Mouse (Mus musculus) kidney, adult 9 months (tissue): ENCODE measurements at regions not wholly inside any gene's neighbourhood (a gene's known extent, or its start where the extent isn't known, plus 50 kb on each side); places are given as distances from the start of the nearest gene placed in this dataset.

Source experiments
- DNase-seq: peaks from one replicate; pipeline ENCODE4 v3.0.0; 2022

DNA sequence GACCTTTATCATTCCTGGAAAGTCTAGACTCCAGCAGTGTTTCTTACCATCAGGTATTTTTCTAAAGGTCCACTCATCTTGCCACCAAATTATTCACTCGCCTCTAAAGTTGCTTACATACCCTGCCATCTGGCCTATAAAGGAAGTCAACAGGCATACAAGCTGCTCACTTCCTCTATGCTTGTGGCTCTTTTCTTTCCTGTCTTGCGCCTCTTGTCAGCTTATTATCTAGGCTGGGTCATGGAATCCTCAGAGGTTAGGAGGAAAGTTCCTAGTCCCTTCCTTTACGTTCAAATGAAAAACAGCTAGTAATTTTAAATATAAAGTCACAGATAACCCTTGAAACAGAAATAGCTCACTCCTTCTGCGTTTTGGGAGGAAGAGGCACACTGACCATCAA, 97.9 kb downstream of the Lipi start:
- DNase-seq: no peak

DNA sequence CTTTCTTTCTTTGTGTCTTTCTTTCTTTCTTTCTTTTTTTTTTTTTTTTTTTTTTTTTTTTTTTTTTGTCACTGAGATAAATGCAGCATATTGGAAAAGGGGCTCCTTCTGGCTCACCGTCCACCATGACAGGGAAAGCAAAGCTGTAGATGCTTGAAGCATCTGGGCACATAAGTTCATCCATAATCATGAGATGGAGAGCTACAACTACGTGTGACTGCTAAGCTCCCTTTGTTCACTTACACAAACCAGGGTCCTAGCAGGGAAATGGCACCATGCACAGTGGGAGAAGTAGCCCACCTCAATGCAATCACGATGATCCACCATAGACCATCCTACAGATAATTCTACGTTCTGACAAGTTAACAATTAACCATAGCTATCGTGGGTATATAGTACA, 102.0 kb downstream of the Lipi start:
- no peak for DNase-seq

DNA sequence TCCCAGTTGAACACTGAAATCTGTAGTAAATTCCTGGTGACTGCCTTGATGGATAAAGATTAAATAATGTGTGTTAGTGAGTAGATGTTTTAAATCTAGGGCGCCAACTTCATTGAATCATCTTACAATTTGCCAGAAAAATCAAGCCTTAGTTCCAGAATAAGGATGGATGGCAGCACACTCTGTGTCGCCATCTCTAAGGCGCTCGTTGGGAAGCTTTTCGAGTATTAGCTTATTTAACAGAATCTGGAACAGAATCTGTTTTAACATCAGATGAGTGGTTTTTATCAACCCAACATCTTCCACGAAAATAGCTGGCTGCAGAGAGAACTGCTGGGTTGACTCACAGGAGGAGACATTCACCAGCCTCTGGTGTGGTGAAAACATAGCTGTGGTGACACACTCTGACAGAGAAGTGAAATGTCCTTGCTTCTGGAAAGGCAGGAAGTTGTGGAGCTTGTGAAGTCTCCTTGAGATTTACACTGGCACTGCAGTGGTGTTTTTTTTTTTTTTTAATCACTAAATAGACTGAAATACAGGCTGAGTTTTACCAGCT, 120.4 kb downstream of the Lipi start:
- no peak for DNase-seq

DNA sequence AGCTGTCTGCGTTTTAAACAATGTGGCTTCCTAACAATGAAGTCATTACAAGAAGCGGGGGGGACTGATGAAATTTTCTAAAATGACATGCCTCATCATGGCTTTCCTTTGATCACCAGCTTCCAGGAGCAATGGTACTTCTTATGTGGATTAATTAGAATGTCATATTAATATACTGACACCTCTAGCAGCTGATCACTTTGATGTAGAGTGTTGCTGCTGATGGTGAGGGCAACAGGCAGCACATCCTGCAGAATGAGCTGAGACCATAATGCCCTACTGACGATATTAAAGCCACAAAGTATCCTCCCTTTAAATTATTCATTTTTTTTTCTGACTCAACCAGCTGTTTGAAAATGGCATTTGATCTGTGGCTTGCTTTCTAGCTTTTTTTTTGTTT, 123.7 kb downstream of the Lipi start:
- DNase-seq: no peak

DNA sequence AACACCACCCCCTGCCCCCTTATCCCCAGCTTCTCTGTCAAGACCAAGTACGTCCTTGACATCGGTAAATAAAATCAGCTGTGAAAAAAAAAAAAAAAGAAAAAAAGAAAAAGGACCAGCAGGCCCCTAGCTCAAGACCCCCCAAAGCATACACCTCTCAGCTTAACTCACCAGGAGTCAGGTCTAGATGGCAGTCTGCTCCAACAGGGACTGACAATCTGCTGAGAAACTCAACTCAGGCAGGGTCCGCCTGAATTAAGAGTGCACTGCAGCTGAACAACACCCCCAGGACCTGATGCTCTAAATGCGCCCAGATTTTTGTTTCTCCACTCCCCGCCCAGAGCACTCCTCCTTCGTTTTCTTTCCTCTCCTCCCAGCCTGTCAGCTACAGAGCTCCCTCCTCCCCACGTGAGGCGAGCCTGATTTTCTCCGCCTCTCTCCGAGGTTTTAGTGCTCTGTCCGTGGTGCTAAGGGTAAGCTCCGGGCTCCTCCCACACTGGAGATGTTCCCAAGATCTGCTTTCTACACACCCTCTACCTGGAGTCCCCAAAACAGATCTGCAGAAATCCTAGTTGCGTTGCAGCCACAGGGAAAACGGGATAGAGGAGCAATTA, 138.9 kb downstream of the Lipi start:
- DNase-seq: peak; percentile 10

DNA sequence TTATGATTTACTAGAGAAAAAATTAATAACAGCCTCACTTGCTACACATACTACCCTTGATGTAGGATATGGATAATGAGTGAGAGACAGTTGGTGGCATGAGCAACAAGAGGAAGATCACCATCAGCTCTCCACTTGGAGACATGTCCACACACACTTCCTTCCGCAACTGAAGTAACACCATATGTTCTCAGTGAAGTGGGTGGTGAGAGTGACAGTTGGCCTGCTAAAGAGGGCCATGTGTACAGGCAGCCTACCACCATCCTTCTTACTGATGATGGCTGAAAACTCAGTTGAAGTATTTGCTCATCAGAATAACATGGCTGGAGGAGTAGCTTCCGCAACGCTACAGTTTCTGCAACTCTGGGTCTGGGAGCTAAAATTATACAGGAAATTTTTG, 146.6 kb downstream of the Lipi start:
- no peak for DNase-seq

DNA sequence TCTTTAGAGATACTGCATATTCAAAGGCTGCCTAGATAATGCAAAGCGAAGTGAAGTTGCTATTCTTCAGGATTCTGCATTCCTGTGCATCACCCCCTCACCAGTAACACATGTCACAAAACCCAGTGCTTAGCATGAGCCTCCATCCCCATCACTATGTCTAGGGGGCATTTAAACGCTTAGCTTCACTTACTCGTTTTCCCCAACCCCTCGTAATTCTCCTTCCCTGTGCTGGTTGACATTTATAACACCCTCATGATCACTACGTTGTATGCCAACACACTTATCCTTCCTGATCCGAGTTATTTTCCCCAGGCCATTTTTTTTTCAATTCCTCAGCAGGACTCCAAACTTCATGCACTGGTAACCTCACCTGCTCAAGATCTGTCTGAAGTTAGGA, 152.6 kb downstream of the Lipi start:
- DNase-seq: no peak

DNA sequence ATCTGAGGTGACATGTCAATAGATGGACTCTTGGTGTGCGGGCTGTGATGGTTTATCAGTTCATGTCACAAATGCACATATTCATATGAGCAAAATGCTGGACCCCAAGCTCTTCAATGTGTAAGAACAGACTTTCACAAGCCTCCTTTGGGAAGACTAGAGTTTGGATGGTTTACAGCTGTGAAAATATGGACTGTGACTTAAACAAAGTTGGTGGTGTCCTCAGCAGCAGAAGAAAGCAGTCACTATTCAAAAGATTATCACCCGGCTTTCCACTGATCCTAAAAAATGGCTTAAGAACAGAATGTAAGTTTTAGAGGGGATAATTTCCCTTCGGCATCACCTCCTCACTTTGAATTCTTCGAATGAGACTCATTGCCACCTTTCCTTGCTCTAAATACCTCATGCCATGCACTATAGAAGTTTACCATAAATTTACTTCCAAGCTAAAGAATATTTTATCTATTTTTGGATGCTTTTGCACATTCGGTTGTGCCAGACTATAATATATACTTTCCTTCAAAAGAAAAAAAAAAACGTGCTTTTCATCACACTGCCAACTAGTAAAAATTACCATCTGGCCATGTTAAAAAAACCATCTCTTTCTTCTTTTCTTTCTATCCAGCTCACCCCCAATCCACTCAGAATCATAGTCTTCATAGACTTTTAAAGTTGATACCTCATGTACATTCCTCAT, 201.2 kb downstream of the Lipi start:
- no peak for DNase-seq

DNA sequence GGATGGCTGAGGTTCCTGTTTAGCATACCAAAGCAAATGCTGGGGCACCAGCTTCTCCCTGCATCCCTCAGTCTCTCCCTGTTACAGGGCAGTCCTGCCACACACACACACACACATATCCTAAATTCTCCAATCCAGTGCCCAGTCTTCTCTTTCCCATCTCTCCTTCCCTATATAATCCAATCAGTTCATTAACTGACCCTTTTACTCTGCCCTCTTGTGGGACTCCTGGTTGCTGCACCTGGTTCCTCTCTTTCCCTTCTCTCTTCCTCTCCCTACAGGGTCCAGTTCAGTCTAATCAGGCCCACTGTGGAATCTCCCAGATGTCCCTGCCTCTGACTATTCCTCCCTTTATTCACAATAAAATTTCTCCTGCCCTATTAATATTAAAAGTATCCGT, 204.7 kb downstream of the Lipi start:
- no peak for DNase-seq

DNA sequence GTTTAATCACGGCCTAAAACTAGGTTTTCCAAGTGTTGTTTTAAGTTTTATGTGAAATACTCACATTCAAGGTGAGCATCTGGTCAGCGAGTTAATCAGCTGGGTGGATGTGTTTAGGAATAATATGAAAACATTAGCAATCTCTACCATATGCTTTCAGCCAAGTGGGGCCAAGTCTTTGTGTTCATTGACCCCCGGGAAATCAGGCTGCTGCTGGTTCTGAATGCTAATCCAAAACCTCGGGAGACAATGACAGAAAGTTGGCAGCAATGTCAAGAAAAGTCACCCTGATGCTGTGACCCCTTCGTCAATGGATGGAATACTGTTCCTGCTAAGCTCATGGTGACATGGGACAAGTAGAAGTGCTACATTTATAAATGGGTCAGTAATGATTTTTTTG, 216.2 kb downstream of the Lipi start:
- DNase-seq: no peak

DNA sequence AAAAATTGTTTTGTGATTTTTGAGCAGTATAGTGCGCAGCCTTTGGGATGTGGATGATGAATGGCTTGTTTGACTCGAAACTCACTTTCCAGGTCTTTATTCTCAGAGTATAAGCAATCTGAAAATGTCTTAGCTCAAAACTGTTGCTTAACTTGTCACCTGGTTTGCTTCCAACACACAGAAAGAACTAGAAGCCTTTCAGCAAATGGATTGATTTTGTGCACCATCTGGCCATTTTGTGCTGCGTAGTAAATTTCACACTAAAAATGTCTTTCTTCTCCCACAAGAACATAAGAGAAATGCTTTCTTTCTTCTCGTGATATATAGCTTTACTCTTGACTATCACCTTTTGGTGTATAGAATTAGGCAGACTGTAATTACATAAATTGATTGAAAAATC, 219.1 kb downstream of the Lipi start:
- DNase-seq: no peak

DNA sequence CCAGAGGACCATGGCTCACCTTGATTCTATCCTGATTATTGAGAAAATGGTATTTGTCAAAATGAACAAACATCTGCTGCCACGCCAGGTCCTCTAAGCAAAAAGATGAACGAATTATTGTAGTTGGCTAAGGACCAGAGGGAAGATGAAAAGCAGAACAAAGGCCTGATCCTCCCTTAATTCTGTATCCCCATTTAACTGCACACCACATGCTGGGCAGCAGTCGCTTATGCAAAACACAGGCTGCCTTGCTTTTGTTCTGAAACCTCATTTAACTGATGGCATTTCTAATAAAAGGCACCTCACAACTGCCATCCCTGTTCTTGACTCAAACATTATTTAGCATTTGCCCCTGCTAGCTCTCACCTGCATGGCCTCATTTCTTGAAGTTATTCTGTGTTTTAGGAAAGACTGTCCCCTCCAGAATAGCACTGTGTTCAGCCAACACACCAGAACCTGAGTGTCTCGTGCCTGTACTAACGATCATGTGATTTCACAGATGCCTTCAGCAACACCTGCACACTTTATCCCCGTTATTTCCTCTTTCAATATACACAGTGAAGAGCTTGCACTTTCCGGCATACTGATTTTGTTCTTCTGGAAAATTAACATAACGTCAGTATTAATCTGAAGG, 220.4 kb downstream of the Lipi start:
- no peak for DNase-seq

DNA sequence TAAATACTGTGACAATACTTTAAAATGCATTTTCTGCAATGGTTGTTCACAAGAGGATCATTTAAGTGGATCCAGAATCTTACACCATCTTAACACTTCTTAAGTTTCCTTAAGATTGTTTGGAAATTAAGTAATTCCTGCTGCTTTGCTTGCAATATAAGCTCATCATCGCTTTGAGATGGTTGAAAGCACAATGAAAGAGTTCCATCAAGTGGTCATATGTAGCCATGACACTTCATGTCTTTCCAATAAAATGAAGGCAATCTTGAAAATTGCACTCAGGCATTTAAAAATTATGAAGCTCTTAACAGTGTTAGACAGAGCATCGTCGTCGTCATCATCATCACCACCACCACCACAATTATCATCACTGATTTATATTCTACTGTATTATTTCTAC, 223.8 kb downstream of the Lipi start:
- no peak for DNase-seq

DNA sequence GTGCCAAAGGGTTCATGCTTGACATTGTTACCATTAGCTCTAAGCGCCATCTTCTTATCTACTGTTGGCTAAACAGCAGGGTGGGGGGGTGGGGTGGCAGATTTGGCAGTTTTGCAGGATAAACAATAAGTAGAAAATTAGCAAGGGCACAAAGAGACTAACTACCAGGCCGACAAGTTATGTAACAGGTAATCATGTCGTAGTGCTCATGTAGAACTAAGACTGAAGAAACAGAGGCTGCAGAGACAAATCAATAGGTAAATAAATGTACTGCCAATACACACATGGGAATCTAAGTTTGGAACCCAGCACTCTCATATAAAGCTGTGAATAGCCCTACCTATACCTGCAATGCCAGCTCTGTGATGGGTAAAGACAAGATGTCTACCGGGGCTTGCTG, 225.1 kb downstream of the Lipi start:
- DNase-seq: no peak

DNA sequence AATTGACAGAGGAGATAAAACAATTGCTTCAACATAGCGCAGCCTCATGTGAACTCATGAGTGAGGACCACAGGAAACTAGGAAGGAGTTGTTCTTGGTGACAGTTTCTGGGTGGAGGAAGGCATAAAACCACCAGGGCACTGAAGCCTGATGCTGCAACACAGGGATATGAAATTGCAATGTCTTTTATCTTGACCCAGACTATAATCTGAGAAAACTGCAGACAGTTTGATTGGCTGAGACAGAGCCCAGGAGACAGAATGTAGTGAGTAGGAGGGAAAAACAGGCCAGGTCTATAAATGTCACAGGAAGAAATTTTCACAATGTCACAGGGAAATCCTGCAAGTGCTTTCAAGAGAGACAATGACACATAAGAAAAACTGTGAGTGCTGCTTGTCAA, 232.5 kb downstream of the Lipi start:
- no peak for DNase-seq

DNA sequence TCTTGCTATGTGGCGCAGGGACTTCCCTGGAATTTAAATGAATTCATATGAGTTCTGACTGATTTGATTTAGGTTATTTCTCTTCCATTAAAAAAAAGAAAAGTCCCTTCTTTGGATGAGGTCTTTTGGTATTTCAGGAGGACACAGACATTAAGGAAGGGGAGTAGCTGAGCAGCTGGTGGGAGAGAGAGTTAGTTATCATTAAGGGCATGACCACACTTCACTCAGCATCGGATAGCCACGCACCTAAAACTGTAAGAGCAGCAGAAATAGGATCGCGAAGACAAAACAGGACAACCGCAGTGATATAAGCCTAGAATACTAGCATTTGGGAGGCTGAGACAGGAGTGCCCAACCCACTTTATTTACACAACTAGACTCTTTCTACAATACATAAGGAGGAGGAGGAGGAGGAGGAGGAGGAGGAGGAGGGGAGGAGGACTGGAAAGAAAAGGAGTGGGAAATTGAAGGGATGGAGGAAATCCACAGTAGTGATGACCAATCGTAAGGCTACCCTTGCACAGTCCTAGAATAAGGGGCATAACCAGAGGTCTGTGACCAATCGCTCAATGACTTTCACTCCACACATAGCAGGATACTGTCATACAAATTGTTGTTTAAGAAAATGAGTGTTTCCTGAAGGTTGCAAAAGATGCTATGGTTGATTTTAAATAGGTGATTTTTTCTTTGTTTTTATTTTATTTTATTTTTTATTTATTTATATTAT, 241.5 kb downstream of the Lipi start:
- DNase-seq: no peak

DNA sequence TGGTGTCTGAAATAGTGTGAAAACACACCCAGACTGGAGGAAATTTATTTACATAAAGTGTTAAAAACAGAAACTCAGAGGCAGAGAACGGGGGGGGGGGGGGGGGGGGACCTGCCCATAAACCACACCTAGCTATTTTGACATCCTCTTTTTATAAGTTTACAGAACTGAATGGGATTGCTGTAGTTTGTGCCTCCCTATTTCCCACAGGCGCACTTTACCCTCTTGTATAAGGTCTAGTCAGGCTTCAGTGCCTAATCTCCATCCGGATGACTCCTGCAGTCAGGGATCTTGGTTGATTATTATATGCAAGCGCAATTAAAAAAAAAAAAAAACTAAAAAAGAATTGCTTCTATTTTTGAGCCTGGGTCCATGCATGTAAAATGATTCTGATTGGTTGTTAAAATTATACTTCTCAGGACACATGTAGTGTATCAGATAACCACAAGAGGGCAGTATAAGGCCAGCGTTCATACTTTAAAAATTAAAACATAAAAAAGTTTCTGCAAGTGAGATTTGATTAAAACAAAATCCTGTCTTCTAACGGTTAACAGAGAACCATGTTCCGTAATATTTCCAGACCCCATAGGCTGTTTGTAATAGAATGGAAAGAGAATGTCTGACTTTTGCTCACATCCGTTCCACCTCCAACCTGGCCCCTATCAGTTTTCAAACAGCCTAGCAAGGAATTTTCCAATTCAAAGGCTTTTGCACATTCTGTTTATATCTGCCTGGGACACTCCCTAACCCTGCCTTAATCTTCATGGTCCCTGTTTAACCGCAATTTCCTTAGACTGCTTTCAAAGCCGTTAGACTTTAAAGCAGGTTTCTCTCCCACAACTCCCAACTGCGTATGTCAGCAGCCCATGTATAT, 242.6 kb downstream of the Lipi start:
- DNase-seq: peak; percentile 25

DNA sequence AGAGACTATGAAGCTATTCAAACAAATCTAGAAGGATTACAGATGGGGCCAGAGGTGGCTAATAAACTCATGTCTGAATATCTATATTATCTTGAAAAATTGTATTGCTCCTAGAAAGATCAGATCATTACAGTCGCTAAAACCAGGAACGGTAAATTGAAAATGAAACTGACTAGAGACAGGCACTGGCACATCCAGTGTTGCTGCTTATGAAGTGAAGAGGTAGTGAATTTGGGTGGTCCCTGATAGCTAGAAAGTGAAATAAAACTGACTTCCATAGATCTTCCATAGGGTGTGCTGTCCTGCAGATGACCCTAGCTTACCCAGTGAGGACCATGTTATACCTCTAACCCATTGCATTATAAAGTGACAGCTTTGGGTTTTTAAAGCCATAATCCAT, 251.6 kb downstream of the Lipi start:
- no peak for DNase-seq

DNA sequence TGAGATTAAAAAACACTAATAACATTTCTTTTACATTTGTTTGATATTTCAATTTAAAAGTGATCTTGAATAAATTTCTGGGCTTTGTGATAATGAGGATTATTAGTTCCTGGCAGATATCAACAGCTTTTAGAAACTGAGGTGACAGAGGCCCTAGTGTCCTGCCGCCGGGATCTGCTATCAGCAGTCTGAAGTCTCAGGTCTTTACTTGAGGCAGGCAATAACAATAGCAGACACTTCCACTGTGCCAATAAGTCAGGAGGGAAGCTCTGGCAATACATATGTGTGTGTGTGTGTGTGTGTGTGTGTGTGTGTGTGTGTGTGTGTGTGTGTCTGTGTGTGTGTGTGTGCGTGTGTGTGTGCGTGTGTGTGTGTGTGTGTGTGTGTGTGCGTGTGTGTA, 252.1 kb downstream of the Lipi start:
- DNase-seq: no peak

DNA sequence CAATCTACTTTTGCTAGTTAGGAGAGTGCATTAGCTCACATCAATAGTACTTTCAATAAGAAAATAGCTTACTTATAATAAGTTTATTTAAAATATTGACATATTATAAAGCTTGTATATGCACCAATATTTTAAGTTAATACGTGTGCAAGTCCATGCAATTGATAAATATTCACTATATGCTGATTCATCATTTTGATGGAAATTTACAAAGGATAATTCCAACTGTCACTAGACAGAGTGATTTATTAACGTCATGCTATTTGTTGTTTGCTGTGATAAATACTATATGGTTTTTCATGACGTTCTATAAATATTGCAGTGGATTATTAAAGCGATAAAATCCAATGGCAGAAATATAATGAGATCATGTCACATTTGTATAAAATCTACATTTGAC, 253.0 kb downstream of the Lipi start:
- DNase-seq: no peak

DNA sequence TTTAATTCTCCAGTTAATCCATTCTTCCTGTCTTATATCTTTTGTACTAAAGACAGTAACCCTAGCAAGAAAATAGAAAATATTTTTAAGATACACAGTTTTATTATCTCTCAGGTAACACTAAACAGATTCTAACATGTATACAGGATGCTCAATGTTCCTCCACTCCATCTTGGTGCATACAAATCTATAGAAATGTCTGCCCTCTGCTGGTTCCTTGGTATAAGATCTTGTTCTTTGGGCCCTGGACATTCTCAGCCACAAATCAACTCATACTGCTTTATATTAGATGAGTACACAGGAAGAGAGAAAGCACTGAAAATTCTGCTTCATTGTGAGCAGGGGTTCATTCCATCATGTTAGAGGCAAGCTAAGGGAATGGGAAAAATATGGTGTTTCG, 260.6 kb downstream of the Lipi start:
- DNase-seq: no peak

DNA sequence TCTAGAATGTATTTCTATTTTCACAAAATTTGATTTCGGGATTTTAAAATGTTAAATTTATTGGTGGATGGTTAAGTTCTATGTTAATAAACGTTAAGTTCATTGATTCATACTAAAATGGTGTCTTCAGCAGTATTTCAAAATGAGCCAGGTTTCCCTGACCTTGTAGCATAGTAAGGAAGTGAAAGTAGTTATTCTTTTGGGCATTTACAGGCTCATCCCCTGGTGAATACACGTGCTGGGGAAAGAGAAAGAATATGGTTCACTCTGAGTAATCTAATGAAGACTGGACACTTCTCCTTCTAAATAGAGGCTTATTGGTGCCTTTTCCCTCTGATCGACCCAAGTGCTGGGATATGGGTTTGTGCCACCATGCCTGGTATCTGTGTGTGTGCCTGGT, 281.1 kb downstream of the Lipi start:
- no peak for DNase-seq

DNA sequence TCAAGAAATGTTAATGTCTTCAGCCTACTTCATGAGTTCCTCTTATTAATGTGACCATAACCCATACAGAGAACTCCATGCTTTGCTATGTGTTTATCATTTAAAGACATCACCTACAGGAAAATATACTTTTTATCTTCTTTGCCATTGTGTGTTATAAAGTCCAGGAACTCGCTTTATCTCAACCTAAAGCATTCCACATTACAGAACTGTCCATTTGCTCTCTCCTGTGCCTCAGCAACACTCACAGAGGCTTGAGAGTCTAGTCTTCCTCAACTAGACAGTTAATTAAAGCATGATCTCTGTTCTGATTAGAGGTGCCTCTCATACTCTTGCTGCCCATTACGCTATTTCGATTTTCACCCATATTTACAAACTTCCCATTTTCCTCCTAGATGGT, 288.4 kb downstream of the Lipi start:
- DNase-seq: no peak
